Mouse (Mus musculus) adrenal gland (tissue): ENCODE data around the gene Gm45713.
"Not testable (repeated sequence)": the region's sequence is repeated elsewhere in the genome, so short reads cannot be mapped to it uniquely, and the experiment has no call there.

Source experiments
- intact Hi-C: fragments of 180-260 bp; cut with DNase I; formaldehyde crosslinking; loops from one replicate; pipeline ENCODE4 v1.15.1; 2025

Gm45713 gene

DNA sequence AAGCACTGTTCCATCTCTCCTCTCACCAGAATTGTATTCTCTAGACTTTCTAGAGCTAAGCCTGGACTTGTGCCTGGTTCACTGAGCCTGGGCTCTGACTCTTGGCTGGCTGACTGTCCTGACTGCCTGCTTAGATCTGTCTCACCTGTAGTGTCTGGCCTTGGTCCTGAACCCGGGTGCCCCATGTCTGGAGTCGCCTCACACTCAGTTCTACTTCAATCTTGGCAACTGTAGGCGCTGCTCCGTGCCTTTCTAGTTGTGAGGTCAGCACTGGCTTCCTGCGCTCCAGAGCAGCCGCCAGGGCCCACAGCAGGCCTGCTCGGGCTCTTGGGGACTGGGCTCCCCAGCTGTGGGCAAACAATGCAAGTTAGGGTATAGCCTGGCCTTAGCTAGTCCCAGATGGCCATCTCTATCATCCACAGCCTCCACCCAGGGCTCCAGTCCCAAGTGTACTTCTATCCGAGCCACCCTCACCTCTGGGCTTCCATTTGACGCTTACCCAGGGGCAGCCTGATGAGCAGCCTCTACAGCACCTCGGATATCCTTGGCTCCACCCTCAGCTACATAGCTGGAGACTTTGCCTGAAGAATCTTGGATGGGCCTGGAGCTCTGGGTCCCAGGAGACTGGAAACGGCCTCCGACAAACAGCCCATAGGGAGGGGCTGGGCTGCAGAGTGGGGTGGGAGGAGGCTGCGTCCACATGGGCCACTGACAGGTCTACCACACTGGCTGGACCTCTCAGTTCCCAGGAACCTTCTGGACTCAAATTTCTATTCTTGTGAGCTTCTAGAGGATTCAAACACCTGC lies 8.5 kb upstream of the Gm45713 start:
- intact Hi-C loops = no loop called here

DNA sequence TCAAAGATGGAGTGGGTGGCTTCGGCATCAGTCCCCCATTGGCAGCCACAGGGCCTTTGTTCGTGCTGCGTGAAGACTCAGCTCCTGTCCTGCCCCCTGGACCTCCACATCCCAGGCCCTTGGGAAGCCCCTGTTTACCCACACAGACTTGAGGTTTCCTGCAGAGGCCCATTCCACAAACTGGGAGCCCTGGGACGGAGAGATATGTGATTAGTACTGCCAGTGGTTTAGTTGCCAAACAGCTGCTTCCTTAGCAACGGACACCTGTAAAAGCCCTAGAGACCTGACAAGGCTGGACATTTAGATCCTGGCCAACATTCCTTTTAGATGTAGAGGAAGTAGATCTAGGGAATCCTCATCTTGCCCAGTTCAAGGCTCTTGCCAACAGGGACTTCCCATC lies 5.9 kb upstream of the Gm45713 start:
- intact Hi-C loops = no loop called here

DNA sequence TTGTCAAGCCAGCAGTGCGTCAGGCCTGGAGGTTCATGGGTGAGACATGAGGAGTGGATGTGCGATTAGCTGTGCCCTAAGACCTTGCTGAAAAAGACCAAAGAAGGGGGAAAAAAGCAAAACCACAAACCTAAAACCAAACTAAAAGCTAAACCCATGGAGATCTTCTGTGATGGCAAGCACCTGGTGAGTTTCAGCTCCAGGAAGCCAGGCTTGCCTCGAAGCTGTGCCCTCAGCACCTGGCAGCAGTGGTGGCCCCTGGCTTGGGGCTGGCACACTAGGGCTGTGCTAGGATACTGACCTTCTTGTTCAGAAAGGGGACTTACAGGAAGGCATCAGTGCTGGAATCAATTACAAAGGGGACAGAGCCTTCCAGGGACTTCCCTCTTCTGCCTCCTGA lies 5.3 kb upstream of the Gm45713 start:
- intact Hi-C loops = no loop called here

DNA sequence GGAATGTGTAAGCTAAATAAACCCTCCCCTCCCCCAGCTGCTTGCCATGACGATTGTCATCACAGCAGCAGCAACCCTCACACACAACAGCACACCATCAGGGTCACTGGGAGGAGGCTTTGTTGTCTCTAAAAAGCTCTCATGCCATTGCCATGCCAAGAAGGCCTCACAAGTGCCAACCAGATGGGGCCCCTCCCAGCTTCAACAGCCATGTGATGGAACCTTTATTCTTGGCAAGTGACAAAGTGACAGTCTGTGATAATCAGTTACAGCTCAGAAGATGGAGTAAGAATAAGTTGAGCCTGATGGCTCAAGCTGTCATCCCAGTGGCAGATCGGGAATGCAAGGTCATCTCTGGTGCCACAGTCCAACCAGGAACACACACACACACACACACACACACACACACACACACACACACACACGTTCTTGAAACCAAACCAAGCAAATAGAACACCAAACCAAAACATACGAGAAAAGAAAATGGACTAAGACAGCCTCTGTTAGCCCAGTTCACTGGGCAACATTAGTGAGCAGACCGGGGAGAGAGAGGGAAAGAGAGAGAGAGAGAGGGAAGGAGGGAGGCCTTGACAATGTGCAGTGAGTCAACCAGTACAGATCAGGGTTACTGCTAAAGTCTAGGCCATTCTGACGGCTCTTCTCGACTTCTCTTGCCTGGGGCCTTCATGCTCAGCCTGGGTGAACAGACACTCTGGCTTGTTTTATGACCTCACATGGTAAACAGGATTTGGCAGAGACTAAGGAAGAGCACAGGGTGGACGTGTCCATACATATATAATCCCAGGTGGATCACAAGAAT lies 4.1 kb upstream of the Gm45713 start:
- intact Hi-C loops = no loop called here

DNA sequence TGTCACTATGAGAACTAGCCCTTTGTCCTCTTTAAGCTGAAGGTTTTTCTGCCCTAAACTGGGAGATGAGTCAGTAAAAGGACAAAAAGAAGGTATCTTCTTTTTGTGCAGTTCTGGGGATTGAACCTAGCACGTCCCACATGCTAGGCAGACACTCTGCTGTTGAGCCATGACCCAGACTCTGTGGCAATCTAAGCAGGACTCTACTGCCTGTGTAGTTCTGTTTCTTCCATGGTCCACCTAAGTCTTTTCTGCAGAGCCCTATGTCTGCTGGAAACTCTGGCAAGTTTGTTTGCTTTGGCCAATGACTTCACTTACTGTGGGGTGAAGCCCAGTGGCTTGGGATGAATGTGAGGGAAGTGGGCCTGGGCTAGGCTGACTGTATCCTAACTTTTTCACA lies 2.4 kb upstream of the Gm45713 start:
- intact Hi-C loops = no loop called here

DNA sequence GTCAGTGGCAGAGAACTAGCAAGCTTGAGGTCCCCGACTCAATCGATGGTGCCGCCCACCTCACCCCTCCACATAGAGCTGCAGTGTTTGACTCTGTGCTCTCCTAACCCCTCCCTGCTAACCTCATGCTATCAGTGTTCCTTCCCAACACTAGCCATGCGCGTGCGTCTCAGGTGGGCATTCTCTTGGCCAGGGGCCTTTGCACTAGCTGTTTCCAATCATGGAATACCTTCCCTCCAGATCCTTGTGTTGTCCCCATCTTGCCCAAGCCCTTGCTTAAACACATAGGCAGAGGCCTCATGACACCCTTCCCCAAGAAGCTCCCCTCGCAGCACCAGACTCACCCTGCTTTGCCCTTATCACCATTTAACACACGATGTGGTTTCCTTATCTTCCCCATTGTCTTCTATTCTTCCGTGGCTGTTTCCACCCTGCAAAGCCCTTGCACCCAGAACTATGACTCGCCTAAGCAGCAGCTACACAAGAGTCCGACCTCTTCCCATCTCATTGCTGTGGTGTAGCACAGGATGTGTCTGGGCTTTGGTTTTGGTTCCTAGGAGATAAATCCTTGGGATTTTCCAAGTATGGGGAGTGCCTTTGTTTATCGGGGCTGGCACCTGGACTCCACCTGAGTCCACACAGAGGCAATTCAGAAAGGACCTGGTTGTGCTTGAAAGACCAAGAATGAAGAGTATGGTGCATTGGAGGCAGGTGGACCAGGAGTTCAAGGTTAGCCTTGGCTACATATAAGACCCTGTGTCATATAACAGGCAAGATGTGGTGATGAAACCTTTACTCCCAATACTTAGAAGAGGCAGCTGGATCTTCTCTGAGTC lies 1.4 kb upstream of the Gm45713 start:
- intact Hi-C loops = no loop called here

DNA sequence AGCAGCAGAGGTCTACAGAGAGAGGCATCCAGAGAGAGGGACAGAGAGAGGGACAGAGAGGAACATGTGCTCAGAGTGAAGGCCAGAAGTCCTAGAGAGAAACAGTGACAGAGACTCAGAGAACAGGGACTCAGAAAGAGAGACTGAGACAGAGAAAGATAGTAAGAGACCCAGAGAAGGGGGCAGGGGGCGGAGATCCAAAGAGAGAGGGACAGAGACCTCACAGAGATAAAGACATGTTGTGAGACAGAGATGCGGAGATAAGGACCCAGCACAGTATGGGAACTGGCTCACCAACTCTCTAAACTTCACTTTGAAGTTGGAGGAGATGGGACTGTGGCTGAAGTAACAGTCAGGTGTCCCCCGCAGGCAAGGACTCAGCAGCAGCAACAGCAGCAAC lies 661 bp downstream of the Gm45713 start:
- intact Hi-C loops = no loop called here

DNA sequence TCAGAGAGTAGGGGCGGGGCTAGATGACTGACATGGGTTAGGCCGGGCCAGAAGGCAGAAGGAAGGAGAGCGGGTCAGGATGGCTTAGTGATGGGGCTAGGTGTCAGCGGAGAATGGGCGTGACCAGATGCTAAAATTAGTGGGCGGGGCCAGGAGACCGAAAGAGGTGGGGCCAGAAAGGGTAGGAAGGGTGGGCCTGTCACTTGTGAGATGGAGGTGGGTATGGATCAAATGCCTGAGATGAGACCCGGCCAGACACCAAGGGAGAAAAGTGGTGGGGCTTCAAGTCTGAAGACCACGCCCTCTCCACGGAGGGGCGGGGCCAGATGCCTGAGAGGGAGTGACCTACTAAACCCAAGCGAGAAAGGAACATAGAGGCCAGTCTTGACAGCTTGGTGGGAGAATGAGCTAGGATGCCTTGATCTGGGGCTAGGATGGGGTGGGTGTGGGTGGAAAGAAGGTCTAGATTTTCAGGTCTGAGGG lies 1.4 kb downstream of the Gm45713 start:
- intact Hi-C loops = no loop called here

DNA sequence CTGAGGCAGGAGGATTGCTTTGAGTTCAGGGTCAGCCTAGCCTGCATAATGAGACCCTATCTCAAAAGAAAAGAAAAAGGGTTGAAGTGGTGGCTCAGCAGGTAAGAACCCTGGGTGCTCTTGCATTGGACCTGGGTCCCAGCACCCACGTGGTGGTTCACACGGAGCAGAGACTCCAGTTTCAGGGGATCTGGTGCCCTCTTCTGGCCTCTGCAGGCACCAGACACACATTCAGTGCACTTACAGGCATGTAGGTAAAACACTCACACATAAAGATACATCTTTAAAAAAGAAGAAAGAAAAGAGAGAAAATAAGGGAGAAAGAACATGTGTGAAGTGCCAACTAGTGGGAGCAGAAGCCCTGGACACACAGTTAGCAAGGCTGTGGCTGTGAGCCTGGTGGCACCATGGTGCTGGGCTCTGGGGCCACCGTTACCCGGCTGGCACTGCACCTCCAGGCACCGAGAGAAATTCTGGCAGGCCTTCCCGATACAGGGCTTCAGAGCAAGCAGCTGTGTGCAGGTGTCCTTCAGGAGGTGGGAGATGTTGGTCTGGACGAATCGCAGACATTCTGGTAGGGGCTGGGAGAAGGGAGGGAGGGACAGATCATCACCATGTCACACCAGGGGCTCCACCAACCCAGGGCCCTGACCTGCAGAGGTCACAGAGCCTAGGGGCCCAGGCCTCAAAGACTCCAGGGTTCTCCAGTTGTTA lies 2.4 kb downstream of the Gm45713 start:
- intact Hi-C loops = no loop called here

DNA sequence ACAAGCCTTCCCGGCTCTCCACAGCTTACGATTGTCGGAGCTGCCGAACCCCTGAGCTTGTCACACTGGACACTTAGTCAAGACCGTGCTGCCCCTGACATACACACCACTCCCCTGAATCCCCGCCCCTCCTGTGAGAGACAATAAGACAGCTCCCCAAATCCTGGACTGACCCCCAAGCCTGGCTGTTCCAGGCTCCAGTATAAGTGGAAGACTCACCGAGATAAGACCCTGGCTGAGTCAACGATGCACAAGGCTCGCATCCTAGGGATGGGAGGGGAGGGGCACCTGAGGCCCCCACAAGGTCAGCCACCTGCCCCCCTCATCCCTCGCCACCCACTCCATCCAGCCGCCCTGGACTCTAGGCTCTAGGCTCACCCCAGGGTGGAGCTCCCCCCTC lies 4.2 kb downstream of the Gm45713 start:
- intact Hi-C loops = no loop called here

DNA sequence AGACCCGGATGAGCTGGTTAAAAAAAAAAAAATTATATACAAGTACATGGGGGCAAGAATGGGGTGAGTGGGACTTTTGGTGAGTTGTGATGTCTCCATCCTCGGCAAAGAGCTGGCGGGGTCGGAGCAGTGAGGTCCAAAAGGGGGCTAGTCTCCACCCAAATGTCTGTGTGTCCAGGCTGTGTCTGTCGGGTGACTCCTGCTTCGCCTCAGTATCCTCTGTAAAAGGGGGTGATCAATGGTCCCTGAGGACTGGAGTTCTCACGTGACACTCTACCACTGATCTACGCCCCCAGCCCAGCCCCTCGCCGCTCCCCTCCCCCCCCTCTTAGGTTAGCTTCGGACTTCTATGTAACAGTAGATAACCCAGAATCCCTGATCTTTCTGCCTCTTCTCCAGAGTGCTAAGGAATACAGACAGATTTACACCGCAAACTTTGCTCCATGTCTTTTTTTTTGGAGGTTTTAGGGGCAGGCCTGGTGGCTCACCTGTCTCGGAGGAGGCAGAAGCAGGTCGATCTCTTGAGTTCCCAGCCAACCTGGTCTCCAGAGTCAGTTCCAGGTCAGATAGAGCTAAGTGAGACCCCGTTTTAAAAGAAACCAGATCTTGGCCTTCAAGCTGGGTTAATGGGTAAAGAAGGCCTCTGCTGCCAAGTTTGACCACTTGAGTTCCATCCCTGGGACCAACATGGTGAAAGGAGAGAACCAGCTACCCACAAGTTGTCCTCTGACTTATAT lies 6.1 kb downstream of the Gm45713 start:
- intact Hi-C loops = no loop called here

DNA sequence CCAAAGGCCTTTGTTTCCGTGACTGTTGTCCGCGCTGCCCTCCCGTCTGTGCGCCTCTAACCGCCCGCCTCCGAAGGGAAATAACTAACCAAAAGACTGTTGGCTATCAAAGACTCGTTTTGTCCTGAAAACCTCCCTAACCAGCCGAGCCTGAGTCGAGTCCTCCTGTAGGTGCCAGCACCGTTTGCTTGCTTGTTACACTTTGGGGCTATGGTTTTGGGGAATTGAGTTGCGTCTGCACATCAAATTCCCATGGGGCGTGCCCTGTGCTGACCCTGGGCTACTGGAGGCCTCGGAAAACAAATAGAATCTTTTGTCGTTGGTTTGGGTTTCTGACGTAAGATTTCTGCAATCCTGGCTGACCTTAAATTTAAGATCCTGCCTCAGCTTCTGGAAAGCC lies 6.7 kb downstream of the Gm45713 start:
- intact Hi-C loops = no loop called here

DNA sequence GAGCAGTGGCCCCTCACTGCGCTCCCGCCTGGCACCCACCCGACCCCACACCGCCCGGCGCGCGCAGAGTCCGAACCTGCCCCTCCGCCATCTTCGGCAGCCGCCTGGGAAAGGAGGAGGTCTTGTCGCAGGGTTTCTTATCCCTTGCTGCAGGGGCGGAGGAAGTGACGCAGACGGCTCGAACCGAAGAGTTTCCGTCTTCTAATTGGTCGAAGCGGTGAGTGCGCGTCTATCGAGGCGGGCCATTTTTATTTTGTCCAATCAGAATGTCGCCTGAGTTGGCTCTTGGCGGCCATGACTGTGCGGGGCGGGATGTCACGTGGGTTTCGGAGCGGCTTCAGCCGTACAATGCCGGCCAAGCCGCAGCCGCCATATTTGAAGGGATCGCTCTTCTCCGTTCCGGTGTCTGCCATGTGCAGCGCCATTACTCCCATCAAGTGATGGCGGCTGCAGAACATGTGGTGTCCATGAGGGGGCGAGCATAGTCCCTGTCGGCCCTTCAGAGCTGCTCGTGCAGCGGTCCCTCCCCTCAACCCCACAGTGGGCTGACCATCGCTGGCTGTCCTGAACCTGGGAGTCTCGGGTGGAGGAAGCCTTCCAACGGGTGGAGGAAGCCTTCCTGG lies 7.3 kb downstream of the Gm45713 start, which contains the start of gene Rpl13a:
Gene Rpl13a, minus strand, starts transcription at position 138 of the 623 bp plus-strand sequence.
- intact Hi-C loops = no loop called here

DNA sequence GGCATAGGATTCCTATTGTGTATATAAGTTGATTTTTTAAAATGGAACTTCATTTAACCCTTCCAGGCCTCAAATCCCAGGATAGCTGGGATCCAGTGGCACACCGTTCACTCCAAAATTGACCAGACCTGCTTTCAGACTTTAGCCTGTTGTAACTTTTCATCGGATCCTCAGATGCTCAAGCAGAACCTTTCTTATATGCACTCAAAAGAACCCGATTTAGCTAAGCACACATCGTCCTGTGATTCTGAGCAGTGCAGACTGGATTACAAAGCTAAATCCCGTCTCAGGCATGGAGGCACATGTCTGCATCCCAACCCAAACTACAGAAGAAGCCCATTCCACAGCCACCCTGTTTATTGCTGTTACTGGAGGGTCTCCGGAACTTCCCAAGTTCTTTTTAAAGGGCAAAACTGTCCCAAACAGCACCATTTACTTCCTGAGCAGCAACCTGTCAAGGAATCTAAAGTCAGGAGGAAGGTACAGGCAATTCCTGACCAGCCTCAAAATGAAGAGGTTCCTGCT lies 8.3 kb downstream of the Gm45713 start:
- intact Hi-C loops = no loop called here

DNA sequence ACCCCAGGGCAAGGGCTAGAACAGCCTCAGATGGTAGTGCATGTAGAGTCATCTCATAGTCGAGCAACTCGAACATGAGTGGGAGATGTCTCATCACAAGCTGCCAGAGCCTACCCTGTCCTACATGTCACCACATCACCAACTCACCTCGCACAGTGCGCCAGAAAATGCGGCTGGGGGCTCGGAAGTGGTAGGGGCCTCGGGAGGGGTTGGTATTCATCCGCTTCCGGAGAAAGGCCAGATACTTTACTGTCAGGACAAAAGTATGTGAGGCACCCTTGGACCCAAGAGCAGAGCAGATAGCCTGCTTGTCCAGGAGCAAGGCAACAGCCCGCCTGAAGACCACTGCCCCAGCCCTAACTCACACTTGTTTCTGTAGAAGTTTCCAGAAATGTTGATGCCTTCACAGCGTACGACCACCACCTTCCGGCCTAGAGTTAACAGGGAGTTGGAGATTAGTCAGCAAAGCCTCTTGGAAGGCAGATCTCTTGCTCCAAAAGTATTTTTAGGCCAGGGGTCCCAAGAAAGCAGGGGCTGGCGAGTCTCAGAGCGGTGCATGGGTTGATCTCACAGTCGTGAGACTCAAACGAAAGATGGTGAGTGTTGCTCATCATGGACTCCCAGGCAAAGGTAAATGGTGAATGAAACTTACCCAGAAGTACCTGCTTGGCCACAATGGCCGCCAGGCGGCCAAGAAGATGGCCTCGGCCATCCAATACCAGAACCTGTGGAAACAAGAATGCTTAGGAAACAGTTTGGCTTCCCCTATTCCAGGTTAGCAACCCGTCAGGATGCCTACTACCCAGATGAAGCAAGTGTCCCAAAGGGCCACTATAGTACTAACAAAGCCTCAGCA lies 9.0 kb downstream of the Gm45713 start:
- intact Hi-C loops = no loop called here

DNA sequence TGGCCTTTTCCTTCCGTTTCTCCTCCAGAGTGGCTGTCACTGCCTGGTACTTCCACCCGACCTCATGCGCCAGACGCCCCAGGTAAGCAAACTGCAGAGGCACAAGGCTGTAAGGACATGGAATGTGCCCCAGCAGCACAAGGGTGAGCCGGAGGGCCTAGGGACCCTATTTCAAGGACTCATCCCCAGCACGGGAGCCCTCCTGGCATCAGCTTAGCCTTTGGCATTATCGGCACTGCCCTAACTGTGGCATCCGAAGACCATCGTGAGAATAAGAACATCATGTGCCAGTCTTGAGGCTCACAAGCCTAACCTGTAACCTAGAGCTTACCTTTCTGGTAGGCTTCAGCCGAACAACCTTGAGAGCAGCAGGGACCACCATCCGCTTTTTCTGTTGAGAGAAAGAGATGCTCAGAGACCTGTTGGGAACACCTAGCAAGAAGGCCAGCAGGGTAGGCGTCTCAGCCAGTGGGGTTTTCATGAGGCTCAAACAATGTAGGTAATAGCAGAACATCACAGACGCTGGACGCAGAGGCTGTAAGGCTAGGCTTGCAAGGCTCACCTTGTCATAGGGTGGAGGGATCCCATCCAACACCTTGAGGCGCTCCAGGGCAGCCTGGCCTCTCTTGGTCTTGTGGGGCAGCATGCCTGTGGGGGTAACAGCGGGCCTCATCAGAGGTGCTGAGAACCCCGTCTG lies 9.7 kb downstream of the Gm45713 start:
- intact Hi-C loops = no loop called here

DNA sequence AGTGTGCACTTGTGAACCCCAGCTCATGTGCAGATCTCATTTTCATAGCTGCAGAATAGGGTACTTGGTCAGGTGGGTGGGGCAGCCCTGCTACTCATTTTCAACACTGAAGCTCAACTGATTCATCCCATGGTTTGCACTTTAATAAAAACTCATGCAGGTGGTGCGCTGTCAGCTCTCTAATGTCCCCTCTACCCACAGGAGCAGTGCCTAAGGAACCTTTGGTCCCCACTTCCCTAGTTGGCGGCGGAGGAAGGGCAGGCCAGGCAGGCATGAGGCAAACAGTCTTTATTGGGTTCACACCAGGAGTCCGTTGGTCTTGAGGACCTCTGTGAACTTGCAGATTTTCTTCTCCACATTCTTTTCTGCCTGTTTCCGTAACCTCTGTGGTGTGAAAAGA lies 10.4 kb downstream of the Gm45713 start:
- intact Hi-C loops = not testable (repeated sequence)

DNA sequence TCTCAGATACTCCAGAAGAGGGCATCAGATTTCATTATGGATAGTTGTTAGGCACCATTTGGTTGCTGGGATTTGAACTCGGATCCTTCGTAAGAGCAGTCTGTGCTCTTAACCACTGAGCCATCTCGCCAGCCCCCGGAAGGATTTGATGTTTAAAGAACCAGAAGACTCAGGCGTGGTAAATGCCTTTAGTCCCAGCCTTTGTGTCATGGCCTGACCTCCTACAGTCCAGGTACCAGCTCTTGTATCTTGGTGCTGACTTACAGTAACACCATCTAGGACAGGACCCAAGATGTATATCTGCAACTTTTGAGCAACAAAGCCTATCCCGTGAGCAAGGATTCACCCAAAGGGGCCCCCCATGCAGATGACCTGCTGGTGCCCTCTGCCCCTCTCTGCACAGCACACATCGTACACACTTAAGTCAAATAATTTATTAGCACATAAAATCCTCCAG lies 10.9 kb downstream of the Gm45713 start:
- intact Hi-C loops = no loop called here
